Mouse (Mus musculus): ENCODE results near the gene E2f8. TPM values are rescaled to one million over a fixed set of nuclear protein-coding genes. Genes with fewer than 3 reads are reported as not detected.
A peak's percentile ranks its signal among the peaks of the same experiment; 100 is the strongest.

Gene E2f8
- polyA plus RNA-seq, 1 experiment from 2014 or later, result 13.0 TPM

GRCm38 (mm10) chr7:48894763-48895162 lies 13.4 kb upstream of the E2f8 start:
- ATAC-seq, result no peak
- Histone ChIP-seq H3K9me3 (ENCODE audit: low read length) (no peaks in the 10 kb centered on the region), H3K36me3 (replicated peaks; ENCODE audit: insufficient read depth, low read length) (no peaks in the 10 kb centered on the region), H3K4me3 (ENCODE audit: low read depth, low read length) (no peak overlapping the region), H3K4me2 (ENCODE audit: low read depth, low read length) (no peak overlapping the region), H3K27me3 (ENCODE audit: insufficient read depth, low read length) (no peaks in the 10 kb centered on the region), H3K9ac (replicated peaks) (no peak overlapping the region), H3K27ac (ENCODE audit: low read depth) (no peak overlapping the region), H3K4me1 (ENCODE audit: insufficient read depth) (peaks cover 4% of the 10 kb centered on the region; the same call in 1 of the 2 replicates)
- DNase-seq, result no peak
- 60% methylated on average over 6 of the region's 6 CpGs for WGBS (ENCODE audit: insufficient replicate concordance)
- TF ChIP-seq CTCF (IDR thresholded peaks at IDR 0.05; ENCODE audit: low read depth), result no peak
- no peak for TF ChIP-seq EP300 (IDR thresholded peaks at IDR 0.05; ENCODE audit: low read depth)

- H3K27me3 ChIP-seq (ENCODE audit: insufficient read depth, low read length), result no peaks in the 10 kb centered on the region
- H3K27ac ChIP-seq (ENCODE audit: low read depth), result no peak overlapping the region
- H3K4me3 ChIP-seq (ENCODE audit: low read depth, low read length), result no peak overlapping the region
- ATAC-seq (0 out of 2 replicates have a peak, but pooled peaks have one; percentile 21), DNase-seq (peak; percentile 74)
- no peaks in the 10 kb centered on the region for H3K36me3 ChIP-seq (replicated peaks; ENCODE audit: insufficient read depth, low read length)
- peaks cover 4% of the 10 kb centered on the region; the same call in 1 of the 2 replicates for H3K4me1 ChIP-seq (ENCODE audit: insufficient read depth)
- H3K9me3 ChIP-seq (ENCODE audit: low read length), result no peaks in the 10 kb centered on the region
- peak; percentile 86 for TF ChIP-seq CTCF (IDR thresholded peaks at IDR 0.05; ENCODE audit: low read depth)
- TF ChIP-seq EP300 (IDR thresholded peaks at IDR 0.05; ENCODE audit: low read depth), result no peak
- H3K4me2 ChIP-seq (ENCODE audit: low read depth, low read length), result no peak overlapping the region
- WGBS (ENCODE audit: insufficient replicate concordance), result under 1% methylated on average over 6 of the region's 6 CpGs
- no peak overlapping the region for H3K9ac ChIP-seq (replicated peaks)
These were observed 12.8 kb upstream of the E2f8 start for GRCm38 (mm10) chr7:48894152-48894551.

- Histone ChIP-seq H3K36me3 (replicated peaks; ENCODE audit: insufficient read depth, low read length) (no peaks in the 10 kb centered on the region), H3K9me3 (ENCODE audit: low read length) (no peaks in the 10 kb centered on the region), H3K9ac (replicated peaks) (no peak overlapping the region), H3K27me3 (ENCODE audit: insufficient read depth, low read length) (no peaks in the 10 kb centered on the region), H3K27ac (ENCODE audit: low read depth) (no peak overlapping the region), H3K4me2 (ENCODE audit: low read depth, low read length) (no peak overlapping the region), H3K4me3 (ENCODE audit: low read depth, low read length) (no peak overlapping the region), H3K4me1 (ENCODE audit: insufficient read depth) (no peaks in the 10 kb centered on the region; the same call in 1 of the 2 replicates)
- no peak for ATAC-seq
- WGBS (ENCODE audit: insufficient replicate concordance), result 74% methylated on average over 7 of the region's 7 CpGs
- DNase-seq, result no peak
- TF ChIP-seq CTCF (IDR thresholded peaks at IDR 0.05; ENCODE audit: low read depth) (no peak), EP300 (IDR thresholded peaks at IDR 0.05; ENCODE audit: low read depth) (no peak)
These were observed 11.7 kb upstream of the E2f8 start for GRCm38 (mm10) chr7:48893093-48893492.

GRCm38 (mm10) chr7:48891029-48891428 lies 9.6 kb upstream of the E2f8 start:
- Histone ChIP-seq H3K27me3 (ENCODE audit: insufficient read depth, low read length) (no peaks in the 10 kb centered on the region; the same call in 1 of the 2 replicates), H3K4me1 (ENCODE audit: insufficient read depth) (no peaks in the 10 kb centered on the region), H3K36me3 (replicated peaks; ENCODE audit: insufficient read depth, low read length) (no peaks in the 10 kb centered on the region), H3K9ac (replicated peaks) (no peak overlapping the region), H3K9me3 (ENCODE audit: low read length) (no peaks in the 10 kb centered on the region), H3K4me3 (ENCODE audit: low read depth, low read length) (no peak overlapping the region), H3K4me2 (ENCODE audit: low read depth, low read length) (no peak overlapping the region), H3K27ac (ENCODE audit: low read depth) (no peak overlapping the region)
- ATAC-seq, result no peak
- DNase-seq, result no peak
- TF ChIP-seq CTCF (IDR thresholded peaks at IDR 0.05; ENCODE audit: low read depth), result no peak
- TF ChIP-seq EP300 (IDR thresholded peaks at IDR 0.05; ENCODE audit: low read depth), result no peak
- WGBS (ENCODE audit: insufficient replicate concordance), result 77% methylated on average over 5 of the region's 5 CpGs

GRCm38 (mm10) chr7:48888751-48889150 lies 7.4 kb upstream of the E2f8 start:
- WGBS (ENCODE audit: insufficient replicate concordance), result 61% methylated on average over 2 of the region's 2 CpGs
- Histone ChIP-seq H3K4me3 (ENCODE audit: low read depth, low read length) (no peak overlapping the region), H3K36me3 (replicated peaks; ENCODE audit: insufficient read depth, low read length) (no peaks in the 10 kb centered on the region), H3K9me3 (ENCODE audit: low read length) (no peaks in the 10 kb centered on the region), H3K27me3 (ENCODE audit: insufficient read depth, low read length) (no peaks in the 10 kb centered on the region; the same call in 1 of the 2 replicates), H3K4me1 (ENCODE audit: insufficient read depth) (no peaks in the 10 kb centered on the region), H3K9ac (replicated peaks) (no peak overlapping the region), H3K4me2 (ENCODE audit: low read depth, low read length) (no peak overlapping the region), H3K27ac (ENCODE audit: low read depth) (no peak overlapping the region)
- ATAC-seq, result peak; percentile 49; the same call in 1 of the 2 replicates
- DNase-seq, result no peak
- TF ChIP-seq CTCF (IDR thresholded peaks at IDR 0.05; ENCODE audit: low read depth) (no peak), EP300 (IDR thresholded peaks at IDR 0.05; ENCODE audit: low read depth) (no peak)

GRCm38 (mm10) chr7:48887973-48888372 lies 6.6 kb upstream of the E2f8 start:
- H3K36me3 ChIP-seq (replicated peaks; ENCODE audit: insufficient read depth, low read length), result no peaks in the 10 kb centered on the region
- ATAC-seq, result no peak
- no peaks in the 10 kb centered on the region; the same call in 1 of the 2 replicates for H3K27me3 ChIP-seq (ENCODE audit: insufficient read depth, low read length)
- DNase-seq, result no peak
- H3K27ac ChIP-seq (ENCODE audit: low read depth), result no peak overlapping the region
- H3K9ac ChIP-seq (replicated peaks), result no peak overlapping the region
- WGBS (ENCODE audit: insufficient replicate concordance), result 38% methylated on average over 8 of the region's 8 CpGs
- H3K4me2 ChIP-seq (ENCODE audit: low read depth, low read length), result no peak overlapping the region
- no peaks in the 10 kb centered on the region for H3K9me3 ChIP-seq (ENCODE audit: low read length)
- no peak overlapping the region for H3K4me3 ChIP-seq (ENCODE audit: low read depth, low read length)
- TF ChIP-seq CTCF (IDR thresholded peaks at IDR 0.05; ENCODE audit: low read depth) (no peak), EP300 (IDR thresholded peaks at IDR 0.05; ENCODE audit: low read depth) (no peak)
- H3K4me1 ChIP-seq (ENCODE audit: insufficient read depth), result no peaks in the 10 kb centered on the region

GRCm38 (mm10) chr7:48884266-48884611 lies 2.8 kb upstream of the E2f8 start:
- no peaks in the 10 kb centered on the region; the same call in 1 of the 2 replicates for H3K27me3 ChIP-seq (ENCODE audit: insufficient read depth, low read length)
- no peak overlapping the region for H3K4me2 ChIP-seq (ENCODE audit: low read depth, low read length)
- DNase-seq, result no peak
- no peak overlapping the region for H3K4me3 ChIP-seq (ENCODE audit: low read depth, low read length)
- H3K9me3 ChIP-seq (ENCODE audit: low read length), result no peaks in the 10 kb centered on the region
- WGBS (ENCODE audit: insufficient replicate concordance), result 56% methylated on average over 5 of the region's 5 CpGs
- H3K4me1 ChIP-seq (ENCODE audit: insufficient read depth), result peaks cover 13% of the 10 kb centered on the region
- H3K27ac ChIP-seq (ENCODE audit: low read depth), result no peak overlapping the region
- H3K36me3 ChIP-seq (replicated peaks; ENCODE audit: insufficient read depth, low read length), result 0 out of 2 replicates have a peak, but pooled peaks cover under 1% of the 10 kb centered on the region
- ATAC-seq, result no peak
- no peak overlapping the region for H3K9ac ChIP-seq (replicated peaks)
- TF ChIP-seq CTCF (IDR thresholded peaks at IDR 0.05; ENCODE audit: low read depth) (no peak), EP300 (IDR thresholded peaks at IDR 0.05; ENCODE audit: low read depth) (no peak)
